ENCODE assay signal across 8 mouse cellular contexts in genomic region chr11:108425592-108425921, GRCm38 (mm10). TPM values are rescaled to one million over a fixed set of nuclear protein-coding genes. Genes with fewer than 3 reads are reported as not detected.
DNase-seq lines count a peak whose midpoint lies in the region.

No protein-coding gene starts in this region.

- 6% methylated on average over 14 of the region's 14 CpGs for WGBS in midbrain, embryonic 10.5 days

- H3K27me3 ChIP-seq in midbrain, embryonic 10.5 days (ENCODE audit: low read depth, poor library complexity, severe bottlenecking), result peaks cover 14% of the 10 kb centered on the region

- H3K4me3 ChIP-seq in midbrain, embryonic 10.5 days, result peak overlapping the region; percentile 74

- DNase-seq in embryo, embryonic 10 days (ENCODE audit: low spot score), result peak; percentile 27
- no peak for DNase-seq in embryo, embryonic 11 days
- peak; percentile 51 for DNase-seq in retina, embryonic 14.5 days (ENCODE audit: low spot score)
- no peak for DNase-seq in retina, postnatal 1 day
- peak; percentile 26 for DNase-seq in induced T-regulatory cell, adult 2 months (ENCODE audit: low read depth)
- no peak for DNase-seq in midbrain, embryonic 10.5 days (ENCODE audit: low spot score)
- DNase-seq in right cerebral cortex, postnatal 36 days (ENCODE audit: low spot score in 2 of 2), result no peak
- no peak for DNase-seq in layer of hippocampus, postnatal 10 days (ENCODE audit: low spot score in 2 of 2)

- H3K36me3 ChIP-seq in midbrain, embryonic 10.5 days, result no peaks in the 10 kb centered on the region

- peaks cover 42% of the 10 kb centered on the region for H3K4me1 ChIP-seq in midbrain, embryonic 10.5 days

- H3K9me3 ChIP-seq in midbrain, embryonic 10.5 days (replicated peaks), result no peaks in the 10 kb centered on the region

- peak overlapping the region; percentile 95 for H3K27ac ChIP-seq in midbrain, embryonic 10.5 days (replicated peaks)

RNA-seq across cellular contexts. Expression of gene Cep112, which starts 0.6 kb away (rescaled TPM):
- polyA plus RNA-seq in midbrain, embryonic 10.5 days (2016; fragmentation: Nextera tagmentation; extraction: Ambion mirVana), result 13.3 and 15.6 TPM in 2 replicates
- 10 to 100 TPM; 16.1 to 19.6 TPM for total RNA-seq in layer of hippocampus, postnatal 10 days (2021)

Comparison
In these comparisons a context has a peak if more than half of its experiments do, and no peak if none do; other contexts are left out.
1. DNase-seq: peak in embryo, embryonic 10 days (single experiment), retina, embryonic 14.5 days (single experiment) and induced T-regulatory cell, adult 2 months (single experiment); none in embryo, embryonic 11 days (single experiment), retina, postnatal 1 day (single experiment), midbrain, embryonic 10.5 days (single experiment), right cerebral cortex, postnatal 36 days (0 of 2) and layer of hippocampus, postnatal 10 days (0 of 2).